Mouse (Mus musculus): ENCODE data around the gene Zfp11. TPM values are rescaled to one million over a fixed set of nuclear protein-coding genes. Genes with fewer than 3 reads are reported as not detected.
"Not testable (repeated sequence)": the region's sequence is repeated elsewhere in the genome, so short reads cannot be mapped to it uniquely, and the experiment has no call there.

The Zfp11 gene
- polyA plus RNA-seq, 1 experiment from 2014 or later, result 3.9 TPM

GRCm38 (mm10) chr5:129650858-129651257, 19.0 kb downstream of the Zfp11 start:
- Histone ChIP-seq H3K9me3 (ENCODE audit: control insufficient read depth, low read length) (no peaks in the 10 kb centered on the region), H3K4me3 (ENCODE audit: control insufficient read depth in 1 of 2, insufficient read depth in 1 of 2, low read depth in 1 of 2, low read length in 2 of 2) (no peak overlapping the region), H3K27ac (replicated peaks in 1 of 2; ENCODE audit: control insufficient read depth in 1 of 2, insufficient read depth in 1 of 2, low read depth in 2 of 2, low read length in 2 of 2) (no peak overlapping the region), H3K36me3 (ENCODE audit: control insufficient read depth, insufficient read depth, low read length) (peaks cover 8% of the 10 kb centered on the region), H3K9ac (ENCODE audit: low read length) (no peak overlapping the region), H3K4me2 (ENCODE audit: low read length) (no peak overlapping the region), H3K4me1 (ENCODE audit: control insufficient read depth in 2 of 2, insufficient read depth in 2 of 2, low read length in 2 of 2) (no peaks in the 10 kb centered on the region), H3K27me3 (ENCODE audit: control insufficient read depth, insufficient read depth, low read length) (no peaks in the 10 kb centered on the region)
- WGBS, result 91% methylated on average over 5 of the region's 5 CpGs
- no peak for ATAC-seq (ENCODE audit: insufficient number of reproducible peaks, insufficient read depth, low FRiP score, low read depth)

- not testable (repeated sequence) for ATAC-seq (ENCODE audit: insufficient number of reproducible peaks, insufficient read depth, low FRiP score, low read depth)
Measured at GRCm38 (mm10) chr5:129632270-129633250, 37.3 kb downstream of the Zfp11 start.

GRCm38 (mm10) chr5:129626586-129626985, 43.3 kb downstream of the Zfp11 start:
- 62% methylated on average over 4 of the region's 4 CpGs for WGBS
- not testable (repeated sequence) for H3K9ac ChIP-seq (ENCODE audit: low read length); H3K27me3 ChIP-seq (ENCODE audit: control insufficient read depth, insufficient read depth, low read length); H3K4me2 ChIP-seq (ENCODE audit: low read length); H3K27ac ChIP-seq (replicated peaks in 1 of 2; ENCODE audit: control insufficient read depth in 1 of 2, insufficient read depth in 1 of 2, low read depth in 2 of 2, low read length in 2 of 2); H3K36me3 ChIP-seq (ENCODE audit: control insufficient read depth, insufficient read depth, low read length); H3K4me3 ChIP-seq (ENCODE audit: control insufficient read depth in 1 of 2, insufficient read depth in 1 of 2, low read depth in 1 of 2, low read length in 2 of 2); H3K9me3 ChIP-seq (ENCODE audit: control insufficient read depth, low read length); H3K4me1 ChIP-seq (ENCODE audit: control insufficient read depth in 2 of 2, insufficient read depth in 2 of 2, low read length in 2 of 2); ATAC-seq (ENCODE audit: insufficient number of reproducible peaks, insufficient read depth, low FRiP score, low read depth)

More at GRCm38 (mm10) chr5:129632270-129633250, 37.3 kb downstream of the Zfp11 start:
- 80% methylated on average over 2 of the region's 2 CpGs for WGBS
- not testable (repeated sequence) for H3K27ac ChIP-seq (replicated peaks in 1 of 2; ENCODE audit: control insufficient read depth in 1 of 2, insufficient read depth in 1 of 2, low read depth in 2 of 2, low read length in 2 of 2); H3K4me1 ChIP-seq (ENCODE audit: control insufficient read depth in 2 of 2, insufficient read depth in 2 of 2, low read length in 2 of 2); H3K36me3 ChIP-seq (ENCODE audit: control insufficient read depth, insufficient read depth, low read length); H3K9ac ChIP-seq (ENCODE audit: low read length); H3K4me3 ChIP-seq (ENCODE audit: control insufficient read depth in 1 of 2, insufficient read depth in 1 of 2, low read depth in 1 of 2, low read length in 2 of 2); H3K9me3 ChIP-seq (ENCODE audit: control insufficient read depth, low read length); H3K27me3 ChIP-seq (ENCODE audit: control insufficient read depth, insufficient read depth, low read length); H3K4me2 ChIP-seq (ENCODE audit: low read length)

GRCm38 (mm10) chr5:129626099-129626498, 43.8 kb downstream of the Zfp11 start:
- Histone ChIP-seq H3K9me3 (ENCODE audit: control insufficient read depth, low read length) (no peaks in the 10 kb centered on the region), H3K27me3 (ENCODE audit: control insufficient read depth, insufficient read depth, low read length) (no peaks in the 10 kb centered on the region), H3K9ac (ENCODE audit: low read length) (no peak overlapping the region), H3K4me1 (ENCODE audit: control insufficient read depth in 2 of 2, insufficient read depth in 2 of 2, low read length in 2 of 2) (no peaks in the 10 kb centered on the region), H3K4me2 (ENCODE audit: low read length) (no peak overlapping the region), H3K27ac (replicated peaks in 1 of 2; ENCODE audit: control insufficient read depth in 1 of 2, insufficient read depth in 1 of 2, low read depth in 2 of 2, low read length in 2 of 2) (no peak overlapping the region), H3K4me3 (ENCODE audit: control insufficient read depth in 1 of 2, insufficient read depth in 1 of 2, low read depth in 1 of 2, low read length in 2 of 2) (no peak overlapping the region), H3K36me3 (ENCODE audit: control insufficient read depth, insufficient read depth, low read length) (no peaks in the 10 kb centered on the region)
- WGBS, result 79% methylated on average over 6 of the region's 6 CpGs
- ATAC-seq (ENCODE audit: insufficient number of reproducible peaks, insufficient read depth, low FRiP score, low read depth), result no peak

GRCm38 (mm10) chr5:129621361-129621760, 48.5 kb downstream of the Zfp11 start:
- Histone ChIP-seq H3K36me3 (ENCODE audit: control insufficient read depth, insufficient read depth, low read length) (no peaks in the 10 kb centered on the region), H3K4me2 (ENCODE audit: low read length) (no peak overlapping the region), H3K27ac (replicated peaks in 1 of 2; ENCODE audit: control insufficient read depth in 1 of 2, insufficient read depth in 1 of 2, low read depth in 2 of 2, low read length in 2 of 2) (no peak overlapping the region), H3K4me3 (ENCODE audit: control insufficient read depth in 1 of 2, insufficient read depth in 1 of 2, low read depth in 1 of 2, low read length in 2 of 2) (no peak overlapping the region), H3K9me3 (ENCODE audit: control insufficient read depth, low read length) (no peaks in the 10 kb centered on the region), H3K4me1 (ENCODE audit: control insufficient read depth in 2 of 2, insufficient read depth in 2 of 2, low read length in 2 of 2) (no peaks in the 10 kb centered on the region), H3K9ac (ENCODE audit: low read length) (no peak overlapping the region), H3K27me3 (ENCODE audit: control insufficient read depth, insufficient read depth, low read length) (no peaks in the 10 kb centered on the region)
- ATAC-seq (ENCODE audit: insufficient number of reproducible peaks, insufficient read depth, low FRiP score, low read depth), result no peak
- WGBS, result 83% methylated on average over 5 of the region's 5 CpGs

GRCm38 (mm10) chr5:129620600-129620999, 49.3 kb downstream of the Zfp11 start:
- H3K36me3 ChIP-seq (ENCODE audit: control insufficient read depth, insufficient read depth, low read length); H3K4me2 ChIP-seq (ENCODE audit: low read length); H3K27me3 ChIP-seq (ENCODE audit: control insufficient read depth, insufficient read depth, low read length); ATAC-seq (ENCODE audit: insufficient number of reproducible peaks, insufficient read depth, low FRiP score, low read depth); H3K9ac ChIP-seq (ENCODE audit: low read length); H3K27ac ChIP-seq (replicated peaks in 1 of 2; ENCODE audit: control insufficient read depth in 1 of 2, insufficient read depth in 1 of 2, low read depth in 2 of 2, low read length in 2 of 2); H3K4me3 ChIP-seq (ENCODE audit: control insufficient read depth in 1 of 2, insufficient read depth in 1 of 2, low read depth in 1 of 2, low read length in 2 of 2); H3K9me3 ChIP-seq (ENCODE audit: control insufficient read depth, low read length); H3K4me1 ChIP-seq (ENCODE audit: control insufficient read depth in 2 of 2, insufficient read depth in 2 of 2, low read length in 2 of 2): not testable (repeated sequence)
- 52% methylated on average over 9 of the region's 9 CpGs for WGBS

GRCm38 (mm10) chr5:129611060-129611459, 58.8 kb downstream of the Zfp11 start:
- no peaks in the 10 kb centered on the region for H3K4me1 ChIP-seq (ENCODE audit: control insufficient read depth in 2 of 2, insufficient read depth in 2 of 2, low read length in 2 of 2)
- no peak overlapping the region for H3K4me3 ChIP-seq (ENCODE audit: control insufficient read depth in 1 of 2, insufficient read depth in 1 of 2, low read depth in 1 of 2, low read length in 2 of 2)
- no peak overlapping the region for H3K27ac ChIP-seq (replicated peaks in 1 of 2; ENCODE audit: control insufficient read depth in 1 of 2, insufficient read depth in 1 of 2, low read depth in 2 of 2, low read length in 2 of 2)
- WGBS, result 0% methylated on average over 1 of the region's 1 CpGs
- no peaks in the 10 kb centered on the region for H3K27me3 ChIP-seq (ENCODE audit: control insufficient read depth, insufficient read depth, low read length)
- H3K9ac ChIP-seq (ENCODE audit: low read length), result no peak overlapping the region
- H3K36me3 ChIP-seq (ENCODE audit: control insufficient read depth, insufficient read depth, low read length), result no peaks in the 10 kb centered on the region
- no peaks in the 10 kb centered on the region for H3K9me3 ChIP-seq (ENCODE audit: control insufficient read depth, low read length)
- H3K4me2 ChIP-seq (ENCODE audit: low read length), result no peak overlapping the region
- no peak for ATAC-seq (ENCODE audit: insufficient number of reproducible peaks, insufficient read depth, low FRiP score, low read depth)

Data from heart, embryonic 14.5 days (tissue).